Mouse (Mus musculus): ENCODE results near the gene Hist1h1d.

Gene Hist1h1d

GRCm38 (mm10) chr13:23552962-23553361 lies at the start of gene Hist1h1d:
Hist1h1d (plus strand) TSS chr13:23553262.
- no peak for DNase-seq

GRCm38 (mm10) chr13:23503797-23504196 lies 49.3 kb upstream of the Hist1h1d start:
- peak; percentile 20 for DNase-seq

- no peak for DNase-seq
These were observed 47.3 kb upstream of the Hist1h1d start for GRCm38 (mm10) chr13:23505662-23506345.

- peak; percentile 7 for DNase-seq
These were observed 46.7 kb upstream of the Hist1h1d start for GRCm38 (mm10) chr13:23506351-23506750.

- DNase-seq = no peak
These were observed 46.1 kb upstream of the Hist1h1d start for GRCm38 (mm10) chr13:23506819-23507515.

- no peak for DNase-seq
These were observed 42.9 kb upstream of the Hist1h1d start for GRCm38 (mm10) chr13:23510127-23510526.

GRCm38 (mm10) chr13:23513517-23513916 lies 39.5 kb upstream of the Hist1h1d start:
- no peak for DNase-seq

- DNase-seq = no peak
These were observed 37.8 kb upstream of the Hist1h1d start for GRCm38 (mm10) chr13:23515281-23515680.

- no peak for DNase-seq
These were observed 37.0 kb upstream of the Hist1h1d start for GRCm38 (mm10) chr13:23515826-23516620.

- peak; percentile 90 for DNase-seq
These were observed 36.0 kb upstream of the Hist1h1d start for GRCm38 (mm10) chr13:23516822-23517602.

GRCm38 (mm10) chr13:23517603-23518294 lies 35.3 kb upstream of the Hist1h1d start:
- DNase-seq = peak; percentile 94

- no peak for DNase-seq
These were observed 34.8 kb upstream of the Hist1h1d start for GRCm38 (mm10) chr13:23518295-23518603.

- peak; percentile 82 for DNase-seq
These were observed 34.2 kb upstream of the Hist1h1d start for GRCm38 (mm10) chr13:23518885-23519284.

GRCm38 (mm10) chr13:23519416-23519815 lies 33.6 kb upstream of the Hist1h1d start:
- DNase-seq = peak; percentile 83

- peak; percentile 81 for DNase-seq
These were observed 31.4 kb upstream of the Hist1h1d start for GRCm38 (mm10) chr13:23521703-23522102.

- DNase-seq = no peak
These were observed 29.1 kb upstream of the Hist1h1d start for GRCm38 (mm10) chr13:23523976-23524375.

GRCm38 (mm10) chr13:23524654-23525053 lies 28.4 kb upstream of the Hist1h1d start:
- peak; percentile 65 for DNase-seq

- no peak for DNase-seq
These were observed 27.2 kb upstream of the Hist1h1d start for GRCm38 (mm10) chr13:23525901-23526300.

- peak; percentile 92 for DNase-seq
These were observed 26.8 kb upstream of the Hist1h1d start for GRCm38 (mm10) chr13:23526312-23526711.

GRCm38 (mm10) chr13:23529005-23529404 lies 24.1 kb upstream of the Hist1h1d start:
- DNase-seq = no peak

- no peak for DNase-seq
These were observed 23.4 kb upstream of the Hist1h1d start for GRCm38 (mm10) chr13:23529480-23530165.

All from kidney, adult 18-20 months (tissue).